Mouse (Mus musculus): ENCODE measurements at regions not wholly inside any gene's neighbourhood (a gene's known extent, or its start where the extent isn't known, plus 50 kb on each side); places are given as distances from the start of the nearest gene placed in this dataset.

GRCm38 (mm10) chr4:124126258-124126657 lies 208.4 kb upstream of the 4930535I16Rik start:
- H3K27ac ChIP-seq (ENCODE audit: low read depth, low read length), result no peak overlapping the region
- no peak for ATAC-seq

DNA sequence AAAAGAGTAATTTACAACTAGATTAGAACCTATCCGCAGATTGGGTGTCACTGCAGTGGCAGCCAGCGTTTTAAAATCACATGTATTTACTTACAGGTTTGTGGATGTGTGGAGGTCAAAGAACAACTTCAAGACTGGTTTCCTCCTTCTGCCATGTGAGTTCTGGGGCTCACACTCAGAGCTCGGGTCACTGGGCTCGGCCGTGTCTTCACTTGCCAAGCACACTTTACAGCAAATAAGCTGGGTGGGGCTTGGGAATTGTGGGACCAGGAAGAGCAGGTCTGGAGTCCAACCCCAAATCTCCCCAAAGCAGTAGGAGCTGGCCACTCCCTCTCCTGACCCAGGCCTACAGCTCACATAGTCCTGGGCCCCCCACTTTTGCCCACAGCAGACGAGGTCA lies 202.5 kb upstream of the 4930535I16Rik start:
- H3K9ac ChIP-seq (ENCODE audit: low read depth, low read length), result no peak overlapping the region
- no peaks in the 10 kb centered on the region for H3K9me3 ChIP-seq (ENCODE audit: control insufficient read depth)
- no peaks in the 10 kb centered on the region for H3K27me3 ChIP-seq (replicated peaks; ENCODE audit: control insufficient read depth, insufficient read depth, low read length)
- peak; percentile 45; the same call in 1 of the 2 replicates for ATAC-seq
- WGBS, result 39% methylated on average over 6 of the region's 6 CpGs
- no peak for TF ChIP-seq CTCF (IDR thresholded peaks at IDR 0.05; ENCODE audit: low read depth)
- H3K4me3 ChIP-seq (ENCODE audit: low read depth, low read length), result no peak overlapping the region
- no peaks in the 10 kb centered on the region for H3K4me1 ChIP-seq (replicated peaks; ENCODE audit: control insufficient read depth, insufficient read depth, low read length)
- H3K36me3 ChIP-seq (ENCODE audit: control insufficient read depth, insufficient read depth), result no peaks in the 10 kb centered on the region
- H3K4me2 ChIP-seq (replicated peaks; ENCODE audit: low read depth), result no peak overlapping the region
- no peak overlapping the region for H3K27ac ChIP-seq (ENCODE audit: low read depth, low read length)

More at GRCm38 (mm10) chr4:124126258-124126657, 208.4 kb upstream of the 4930535I16Rik start:
- H3K4me3 ChIP-seq (ENCODE audit: low read depth, low read length), result no peak overlapping the region
- H3K27me3 ChIP-seq (replicated peaks; ENCODE audit: control insufficient read depth, insufficient read depth, low read length), result no peaks in the 10 kb centered on the region
- H3K4me2 ChIP-seq (replicated peaks; ENCODE audit: low read depth), result no peak overlapping the region
- H3K9me3 ChIP-seq (ENCODE audit: control insufficient read depth), result no peaks in the 10 kb centered on the region
- H3K9ac ChIP-seq (ENCODE audit: low read depth, low read length), result no peak overlapping the region
- no peaks in the 10 kb centered on the region for H3K36me3 ChIP-seq (ENCODE audit: control insufficient read depth, insufficient read depth)
- 69% methylated on average over 8 of the region's 8 CpGs for WGBS
- no peaks in the 10 kb centered on the region for H3K4me1 ChIP-seq (replicated peaks; ENCODE audit: control insufficient read depth, insufficient read depth, low read length)
- TF ChIP-seq CTCF (IDR thresholded peaks at IDR 0.05; ENCODE audit: low read depth), result no peak

DNA sequence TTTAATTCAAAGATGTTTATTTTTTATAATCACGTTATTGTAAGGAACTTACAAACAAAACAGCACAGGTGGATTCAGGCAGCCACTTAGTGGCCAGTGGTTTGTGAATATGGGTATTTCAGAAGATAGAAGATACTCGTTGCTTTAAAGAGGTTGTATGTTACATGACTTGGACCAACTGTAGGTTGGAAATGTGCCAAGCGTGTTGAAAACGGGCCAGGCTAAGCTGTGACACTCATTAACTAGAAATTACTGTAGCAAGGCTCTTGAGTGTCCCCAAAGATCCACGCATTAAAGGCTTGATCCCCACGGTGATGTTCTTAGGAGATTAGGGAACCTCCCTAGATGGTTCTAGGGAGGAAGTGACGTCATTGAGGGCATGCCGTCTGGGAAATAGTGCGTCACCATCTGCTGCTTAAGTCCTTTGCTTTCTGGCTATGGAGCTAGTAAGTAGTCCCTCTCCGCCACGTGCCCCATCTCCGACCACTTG lies 196.1 kb upstream of the 4930535I16Rik start:
- no peak overlapping the region for H3K9ac ChIP-seq (ENCODE audit: low read depth, low read length)
- H3K27ac ChIP-seq (ENCODE audit: low read depth, low read length), result no peak overlapping the region
- no peaks in the 10 kb centered on the region for H3K27me3 ChIP-seq (replicated peaks; ENCODE audit: control insufficient read depth, insufficient read depth, low read length)
- WGBS, result 77% methylated on average over 12 of the region's 12 CpGs
- no peak overlapping the region for H3K4me3 ChIP-seq (ENCODE audit: low read depth, low read length)
- no peaks in the 10 kb centered on the region for H3K4me1 ChIP-seq (replicated peaks; ENCODE audit: control insufficient read depth, insufficient read depth, low read length)
- no peak overlapping the region for H3K4me2 ChIP-seq (replicated peaks; ENCODE audit: low read depth)
- no peaks in the 10 kb centered on the region for H3K9me3 ChIP-seq (ENCODE audit: control insufficient read depth)
- ATAC-seq, result no peak
- H3K36me3 ChIP-seq (ENCODE audit: control insufficient read depth, insufficient read depth), result no peaks in the 10 kb centered on the region
- no peak for TF ChIP-seq CTCF (IDR thresholded peaks at IDR 0.05; ENCODE audit: low read depth)

GRCm38 (mm10) chr4:124110705-124111104 lies 192.9 kb upstream of the 4930535I16Rik start:
- 63% methylated on average over 8 of the region's 8 CpGs for WGBS
- H3K36me3 ChIP-seq (ENCODE audit: control insufficient read depth, insufficient read depth), result no peaks in the 10 kb centered on the region
- ATAC-seq, result no peak
- H3K27me3 ChIP-seq (replicated peaks; ENCODE audit: control insufficient read depth, insufficient read depth, low read length), result no peaks in the 10 kb centered on the region
- H3K9ac ChIP-seq (ENCODE audit: low read depth, low read length), result no peak overlapping the region
- H3K4me3 ChIP-seq (ENCODE audit: low read depth, low read length), result no peak overlapping the region
- no peaks in the 10 kb centered on the region for H3K4me1 ChIP-seq (replicated peaks; ENCODE audit: control insufficient read depth, insufficient read depth, low read length)
- H3K4me2 ChIP-seq (replicated peaks; ENCODE audit: low read depth), result no peak overlapping the region
- no peaks in the 10 kb centered on the region for H3K9me3 ChIP-seq (ENCODE audit: control insufficient read depth)
- no peak overlapping the region for H3K27ac ChIP-seq (ENCODE audit: low read depth, low read length)
- peak; percentile 65 for TF ChIP-seq CTCF (IDR thresholded peaks at IDR 0.05; ENCODE audit: low read depth)

GRCm38 (mm10) chr4:124109371-124109770 lies 191.5 kb upstream of the 4930535I16Rik start:
- H3K27ac ChIP-seq (ENCODE audit: low read depth, low read length), result no peak overlapping the region
- no peak overlapping the region for H3K4me3 ChIP-seq (ENCODE audit: low read depth, low read length)
- no peak for ATAC-seq
- no peak for TF ChIP-seq CTCF (IDR thresholded peaks at IDR 0.05; ENCODE audit: low read depth)
- H3K36me3 ChIP-seq (ENCODE audit: control insufficient read depth, insufficient read depth), result no peaks in the 10 kb centered on the region
- no peaks in the 10 kb centered on the region for H3K9me3 ChIP-seq (ENCODE audit: control insufficient read depth)
- H3K4me2 ChIP-seq (replicated peaks; ENCODE audit: low read depth), result no peak overlapping the region
- WGBS, result 73% methylated on average over 3 of the region's 3 CpGs
- H3K27me3 ChIP-seq (replicated peaks; ENCODE audit: control insufficient read depth, insufficient read depth, low read length), result no peaks in the 10 kb centered on the region
- no peak overlapping the region for H3K9ac ChIP-seq (ENCODE audit: low read depth, low read length)
- no peaks in the 10 kb centered on the region for H3K4me1 ChIP-seq (replicated peaks; ENCODE audit: control insufficient read depth, insufficient read depth, low read length)

DNA sequence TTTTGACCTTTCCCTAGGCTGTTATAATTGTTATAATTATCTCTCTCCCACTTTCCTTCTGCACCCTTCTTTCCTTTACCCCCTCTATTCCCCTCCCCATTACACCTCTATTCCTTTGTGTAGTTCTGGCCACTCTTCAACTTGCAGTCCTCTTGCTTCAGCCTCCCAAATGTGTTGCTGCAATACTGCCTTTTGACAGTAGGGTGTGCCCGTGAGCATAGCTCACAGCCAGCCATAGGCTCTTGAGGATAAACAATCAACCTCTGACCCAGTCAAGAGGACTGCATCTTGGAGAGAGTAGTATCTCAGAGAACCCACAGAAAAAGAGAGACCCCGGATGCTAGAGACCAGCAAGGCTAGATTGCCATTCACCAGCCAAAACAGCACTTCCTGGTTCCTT lies 184.9 kb upstream of the 4930535I16Rik start:
- H3K9ac ChIP-seq (ENCODE audit: low read depth, low read length), result no peak overlapping the region
- no peaks in the 10 kb centered on the region for H3K9me3 ChIP-seq (ENCODE audit: control insufficient read depth)
- H3K27ac ChIP-seq (ENCODE audit: low read depth, low read length), result no peak overlapping the region
- 27% methylated on average over 2 of the region's 2 CpGs for WGBS
- peak; percentile 75 for TF ChIP-seq CTCF (IDR thresholded peaks at IDR 0.05; ENCODE audit: low read depth)
- H3K27me3 ChIP-seq (replicated peaks; ENCODE audit: control insufficient read depth, insufficient read depth, low read length), result no peaks in the 10 kb centered on the region
- no peak overlapping the region for H3K4me2 ChIP-seq (replicated peaks; ENCODE audit: low read depth)
- no peaks in the 10 kb centered on the region for H3K36me3 ChIP-seq (ENCODE audit: control insufficient read depth, insufficient read depth)
- no peaks in the 10 kb centered on the region for H3K4me1 ChIP-seq (replicated peaks; ENCODE audit: control insufficient read depth, insufficient read depth, low read length)
- H3K4me3 ChIP-seq (ENCODE audit: low read depth, low read length), result no peak overlapping the region
- ATAC-seq, result no peak

GRCm38 (mm10) chr4:124086801-124087200 lies 169.0 kb upstream of the 4930535I16Rik start:
- no peak overlapping the region for H3K9ac ChIP-seq (ENCODE audit: low read depth, low read length)
- no peak overlapping the region for H3K4me3 ChIP-seq (ENCODE audit: low read depth, low read length)
- WGBS, result 76% methylated on average over 7 of the region's 7 CpGs
- no peak overlapping the region for H3K4me2 ChIP-seq (replicated peaks; ENCODE audit: low read depth)
- no peaks in the 10 kb centered on the region for H3K4me1 ChIP-seq (replicated peaks; ENCODE audit: control insufficient read depth, insufficient read depth, low read length)
- H3K27me3 ChIP-seq (replicated peaks; ENCODE audit: control insufficient read depth, insufficient read depth, low read length), result no peaks in the 10 kb centered on the region
- no peaks in the 10 kb centered on the region for H3K9me3 ChIP-seq (ENCODE audit: control insufficient read depth)
- ATAC-seq, result no peak
- no peaks in the 10 kb centered on the region for H3K36me3 ChIP-seq (ENCODE audit: control insufficient read depth, insufficient read depth)
- no peak overlapping the region for H3K27ac ChIP-seq (ENCODE audit: low read depth, low read length)
- TF ChIP-seq CTCF (IDR thresholded peaks at IDR 0.05; ENCODE audit: low read depth), result no peak

Measured in intestine, postnatal 0 days (tissue).